Mouse (Mus musculus) left cerebral cortex, adult 2 months (tissue): ENCODE data around the gene Cenpj. TPM values are rescaled to one million over a fixed set of nuclear protein-coding genes. Genes with fewer than 3 reads are reported as not detected.
A peak's percentile ranks its signal among the peaks of the same experiment; 100 is the strongest.

Experiments used
- DNase-seq, 2 experiments: peaks; one replicate each; pipeline ENCODE4 v3.0.0; 2021 to 2022; ENCODE audit warnings: low spot score in 2 of 2, mixed read lengths in 1 of 2; ENCODE audit errors: extremely low spot score in 1 of 2
- H3K27ac ChIP-seq: fragments of 200-600 bp; 2 replicates; pipeline ENCODE4 v1.8.1; 2022
- H3K4me3 ChIP-seq: fragments of 200-600 bp; 2 replicates; pipeline ENCODE4 v1.8.1; 2022
- CTCF ChIP-seq: fragments of 200-600 bp; IDR thresholded peaks from 2 replicates; pipeline ENCODE4 v1.8.1; 2022; ENCODE audit warnings: antibody characterized with exemption, mild to moderate bottlenecking, moderate library complexity
- intact Hi-C: fragments of 180-260 bp; cut with DNase I; formaldehyde crosslinking; loops from one replicate; pipeline ENCODE4 v1.15.1; 2025
- total RNA-seq, 2 experiments: library from RNA; stranded (reverse); gene quantifications; 2 replicates each; pipeline ENCODE4 v1.2.3; 2021

Gene Cenpj
- total RNA-seq, 2 experiments from 2014 or later, result 2.3 to 3.5 TPM

DNA sequence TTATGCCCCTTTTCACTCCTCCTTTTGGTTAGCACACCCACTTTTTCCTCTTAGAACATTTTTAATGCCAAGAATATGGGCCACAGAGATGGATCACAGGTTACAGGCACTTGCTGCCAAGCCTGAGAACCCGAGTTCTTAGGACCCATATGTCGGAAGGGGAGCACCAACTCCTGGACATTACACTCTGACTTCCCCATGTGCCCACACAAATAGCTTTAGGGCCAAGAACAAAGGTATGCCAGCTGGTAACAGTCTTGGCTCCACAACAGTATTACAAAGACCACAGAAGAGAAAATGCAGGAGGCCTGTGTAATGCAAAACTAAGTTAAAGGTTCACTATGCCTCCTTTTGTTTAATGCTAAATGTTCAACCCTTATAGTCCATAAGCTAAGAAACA, 44.4 kb downstream of the Cenpj start:
- no peak overlapping the region for H3K4me3 ChIP-seq
- no peak overlapping the region for H3K27ac ChIP-seq
- no peak for DNase-seq
- intact Hi-C loops, result no loop called here
- no peak for TF ChIP-seq CTCF

DNA sequence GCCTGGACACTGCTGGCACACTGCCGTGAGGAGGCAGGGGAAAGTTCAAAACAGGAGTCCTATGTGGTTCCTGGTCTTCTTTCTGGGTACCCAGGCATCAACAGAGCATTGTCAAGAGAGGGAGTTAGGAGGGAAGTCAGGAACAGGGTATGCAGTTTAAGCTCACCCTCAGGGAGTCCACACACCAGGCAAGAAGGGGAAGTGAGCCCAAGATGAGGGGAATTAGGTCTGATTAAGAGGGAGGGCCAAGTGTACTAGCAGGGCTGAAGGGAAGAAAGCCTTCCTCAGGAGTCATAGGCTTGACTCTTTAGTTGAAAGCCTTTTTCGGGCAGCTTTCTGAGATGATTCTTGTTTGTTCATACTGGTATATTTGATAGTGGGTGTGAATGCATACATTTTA, 60.5 kb downstream of the Cenpj start:
- no peak for TF ChIP-seq CTCF
- DNase-seq, result no peak
- H3K4me3 ChIP-seq, result no peak overlapping the region
- H3K27ac ChIP-seq, result no peak overlapping the region
- intact Hi-C loops, result no loop called here

DNA sequence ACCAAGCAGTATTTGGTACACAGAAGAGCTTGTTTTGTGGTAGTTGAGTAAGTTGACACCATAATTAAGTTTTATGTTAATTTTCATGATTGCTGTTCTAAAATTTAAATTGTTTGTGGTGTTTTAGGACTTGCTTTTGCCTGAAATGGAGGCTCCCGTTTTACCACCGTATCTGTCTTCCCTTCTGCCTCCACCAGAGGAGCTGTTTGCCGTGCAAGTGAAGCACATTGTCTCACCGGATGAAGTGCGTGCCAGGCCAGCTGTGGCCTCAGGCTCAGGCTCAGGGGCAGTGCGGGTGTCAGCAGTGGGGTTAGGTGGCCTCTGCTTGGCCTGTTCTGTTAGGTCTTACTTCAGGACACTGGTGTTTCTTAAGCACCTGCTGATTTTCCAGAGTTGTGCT, 63.1 kb downstream of the Cenpj start:
- DNase-seq, result no peak
- intact Hi-C loops, result no loop called here
- no peak overlapping the region for H3K4me3 ChIP-seq
- no peak overlapping the region for H3K27ac ChIP-seq
- peak; percentile 30 for TF ChIP-seq CTCF

DNA sequence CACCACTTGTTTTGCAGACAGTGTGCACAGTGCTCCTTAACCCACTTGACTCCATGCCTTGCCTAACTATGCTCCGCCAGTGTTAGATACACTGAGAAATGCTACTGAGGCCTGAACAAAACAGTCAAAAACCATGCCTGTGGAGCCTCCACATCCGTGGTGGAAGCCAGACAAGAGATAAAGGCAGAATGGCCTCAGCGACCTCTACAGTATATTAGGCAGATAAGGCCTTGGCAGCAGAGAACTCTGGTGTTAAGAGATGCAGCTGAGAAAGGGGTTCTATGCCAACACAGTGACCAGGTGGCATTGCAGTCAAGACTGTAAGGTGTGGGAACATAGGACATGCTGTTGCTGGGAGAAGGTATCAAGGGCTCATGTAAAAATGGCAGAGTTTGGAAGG, 68.5 kb downstream of the Cenpj start:
- no peak for TF ChIP-seq CTCF
- intact Hi-C loops, result no loop called here
- no peak for DNase-seq
- Histone ChIP-seq H3K4me3 (no peak overlapping the region), H3K27ac (no peak overlapping the region)

DNA sequence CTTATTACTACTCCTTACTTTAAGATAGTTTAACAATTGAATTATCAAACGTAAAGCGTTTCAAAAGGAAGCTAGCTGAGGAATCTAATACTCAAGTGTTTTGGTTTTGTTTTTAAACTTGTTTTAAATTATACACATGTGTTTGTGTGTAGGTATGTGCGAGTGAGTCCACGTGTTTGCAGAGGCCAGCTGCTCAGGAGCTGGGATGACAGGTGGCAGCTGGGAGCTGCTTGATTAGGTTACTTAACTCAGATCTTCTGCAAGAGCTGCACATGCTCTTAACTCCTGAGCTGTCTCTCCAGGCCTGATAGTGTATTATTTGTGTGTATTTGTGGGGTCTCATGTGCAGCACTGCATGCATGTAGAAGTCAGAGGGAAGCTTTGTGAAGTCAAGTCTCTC, 72.8 kb downstream of the Cenpj start:
- H3K27ac ChIP-seq, result no peak overlapping the region
- no peak for DNase-seq
- no peak for TF ChIP-seq CTCF
- intact Hi-C loops, result no loop called here
- no peak overlapping the region for H3K4me3 ChIP-seq

DNA sequence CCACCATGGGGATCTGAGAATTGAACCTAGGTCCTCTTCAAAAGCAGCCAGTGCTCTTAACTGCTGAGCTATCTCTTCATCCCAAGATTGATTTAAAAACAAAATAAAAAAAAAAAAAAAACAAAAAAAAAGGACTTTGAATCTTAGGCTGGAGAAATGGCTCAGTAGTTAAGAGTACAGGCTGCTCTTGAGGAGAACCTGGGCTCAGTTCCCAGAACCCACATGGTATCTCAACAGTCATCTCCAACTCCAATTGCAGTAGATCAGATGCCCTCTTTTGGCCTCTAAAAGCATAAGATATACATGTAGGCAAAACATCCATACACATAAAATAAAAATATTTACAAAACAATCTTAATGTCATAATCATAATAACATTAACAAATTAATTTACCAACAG, 85.4 kb downstream of the Cenpj start:
- no peak for TF ChIP-seq CTCF
- Histone ChIP-seq H3K27ac (no peak overlapping the region), H3K4me3 (no peak overlapping the region)
- intact Hi-C loops, result no loop called here
- no peak for DNase-seq

Other genes starting within 250 kb of the Cenpj start
- under 1 TPM; 0.09 to 0.27 TPM for gene Atp12a, start 210.4 kb downstream of the Cenpj start, total RNA-seq
- 1 to 10 TPM in 1 of 2 experiments, under 1 TPM in 1; 0.70 to 1.0 TPM for gene Rnf17, start 172.8 kb downstream of the Cenpj start, total RNA-seq
- 1 to 10 TPM; 4.6 to 5.8 TPM for gene Parp4, start 194 bp upstream of the Cenpj start, total RNA-seq
- 10 to 100 TPM; 47.7 to 61.4 TPM for gene Mphosph8, start 92.8 kb upstream of the Cenpj start, total RNA-seq
- gene Pspc1, start 202.9 kb upstream of the Cenpj start, total RNA-seq, result 10 to 100 TPM; 54.8 to 60.5 TPM
- 10 to 100 TPM; 29.3 to 30.4 TPM for gene Zmym5, start 236.3 kb upstream of the Cenpj start, total RNA-seq